Mouse (Mus musculus) heart, adult 11 months (tissue): ENCODE data around the gene Spef1.

Experiments used
- DNase-seq: peaks from one replicate; pipeline ENCODE4 v3.0.0; 2022

The Spef1 gene

DNA sequence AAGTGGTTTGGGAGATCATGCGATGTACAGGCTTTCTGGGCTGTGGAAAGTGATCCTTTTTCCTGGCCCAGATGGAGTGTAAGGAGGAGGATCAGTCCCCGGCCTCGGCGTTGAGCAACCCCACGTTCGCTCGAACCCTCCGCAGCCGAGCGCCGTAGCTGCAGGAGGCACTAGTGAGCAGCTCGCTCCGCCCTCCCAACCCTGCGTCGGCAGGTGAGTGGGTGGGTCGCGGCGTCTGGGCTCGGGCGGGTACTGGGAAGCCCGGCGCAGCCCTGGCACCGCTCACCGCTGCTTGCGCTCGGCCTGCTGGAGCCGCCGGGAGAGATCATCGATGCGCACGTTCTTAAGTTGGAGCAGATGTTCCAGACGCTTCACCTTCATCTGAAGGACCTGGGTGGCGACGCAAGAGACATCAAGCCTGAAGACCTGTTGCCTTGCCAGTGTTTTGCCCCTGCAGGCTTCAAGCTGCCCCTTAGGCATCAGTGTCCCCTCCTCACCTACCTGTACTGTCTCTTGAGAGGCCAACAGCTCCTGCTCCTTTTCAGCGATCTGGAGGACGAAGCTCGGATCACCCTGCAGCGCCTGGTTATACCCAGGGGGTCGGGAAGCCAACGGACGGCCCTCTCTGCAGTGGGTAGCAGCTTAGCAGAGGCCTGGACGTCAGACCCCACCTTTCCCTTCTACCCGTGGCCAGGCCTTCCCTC lies 15.5 kb downstream of the Spef1 start:
- peak; percentile 97 for DNase-seq

GRCm38 (mm10) chr2:131170936-131171335 lies 16.1 kb downstream of the Spef1 start:
- DNase-seq: no peak

- no peak for DNase-seq
Measured at GRCm38 (mm10) chr2:131168914-131169313, 18.2 kb downstream of the Spef1 start.

GRCm38 (mm10) chr2:131167984-131168383 lies 19.1 kb downstream of the Spef1 start:
- no peak for DNase-seq

GRCm38 (mm10) chr2:131166172-131166571 lies 20.9 kb downstream of the Spef1 start:
- no peak for DNase-seq

DNA sequence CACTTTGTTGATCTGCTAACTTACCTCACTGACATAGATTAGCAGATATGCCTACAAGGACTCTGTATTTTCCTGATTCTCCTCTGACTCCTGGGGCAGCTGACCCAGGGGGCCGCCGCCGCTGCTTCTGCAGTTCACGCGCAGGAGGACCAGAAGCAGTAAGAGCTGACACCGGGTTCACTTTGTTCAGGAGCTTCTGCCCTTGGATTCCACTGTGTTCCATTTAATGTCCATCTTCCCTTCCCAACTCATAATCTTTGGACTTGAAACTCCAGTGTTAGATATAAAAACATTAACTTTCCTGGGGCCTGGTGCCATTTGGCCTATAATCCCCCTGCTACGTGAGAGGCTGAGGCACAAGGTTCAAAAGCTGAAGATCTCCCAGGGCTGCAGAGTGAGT lies 23.2 kb downstream of the Spef1 start:
- DNase-seq: peak; percentile 77

- DNase-seq: peak; percentile 91
Measured at GRCm38 (mm10) chr2:131160671-131161111, 26.4 kb downstream of the Spef1 start.

DNA sequence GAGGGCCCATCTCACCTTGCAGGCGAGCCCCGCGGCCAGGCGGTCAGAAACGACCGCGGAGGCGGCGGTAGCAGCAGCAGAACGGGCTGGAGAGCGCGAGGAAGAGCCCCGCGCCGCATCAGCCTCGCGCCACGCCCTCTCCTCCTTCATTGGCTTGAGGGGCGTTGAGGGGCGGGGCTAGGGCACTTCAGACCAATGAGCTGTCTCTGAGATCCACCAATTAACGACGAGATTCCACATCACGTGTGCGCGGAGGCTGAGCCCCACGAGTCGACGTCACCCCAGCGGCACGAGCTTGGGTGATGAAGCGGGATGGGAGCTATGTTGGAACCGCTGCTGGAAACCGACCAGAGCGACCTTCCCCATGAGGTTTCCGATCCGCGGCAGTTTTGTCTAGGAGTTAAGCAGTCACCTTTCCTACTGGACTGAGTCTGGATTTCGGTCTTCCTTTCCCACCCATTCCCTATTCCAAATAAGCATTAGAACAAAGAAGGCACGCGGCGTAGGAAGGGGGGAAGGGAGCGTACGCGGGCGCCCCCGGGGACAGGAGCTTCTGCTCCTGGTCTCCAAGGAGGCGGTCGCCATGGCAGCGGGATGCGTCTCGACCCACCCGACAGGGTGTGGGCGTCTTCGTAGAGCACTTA lies 27.0 kb downstream of the Spef1 start, which contains the start of gene 1700037H04Rik:
Gene 1700037H04Rik (minus strand): TSS at position 144 of the 644 bp plus-strand sequence.
- DNase-seq: peak; percentile 100

- DNase-seq: no peak
Measured at GRCm38 (mm10) chr2:131159491-131159910, 27.6 kb downstream of the Spef1 start.

DNA sequence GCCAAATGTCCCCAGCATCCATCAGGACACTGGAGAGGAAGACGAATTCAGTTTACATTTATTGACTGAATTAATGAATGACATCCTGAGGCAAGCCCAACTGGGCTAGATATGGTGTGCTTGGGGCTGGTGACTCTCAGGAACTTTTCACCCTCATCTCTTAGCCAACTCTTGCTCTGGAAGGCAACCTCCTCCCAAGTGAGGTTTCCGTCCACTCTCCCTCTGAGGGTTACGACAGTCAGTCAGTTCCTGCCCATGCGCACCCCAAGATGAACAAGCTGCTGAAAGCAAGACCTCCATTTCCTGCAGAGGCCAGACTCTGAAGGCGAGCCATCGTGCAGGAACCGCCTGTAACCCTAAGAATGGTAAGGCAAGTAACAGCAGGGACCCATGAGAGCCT lies 30.1 kb downstream of the Spef1 start:
- DNase-seq: no peak

DNA sequence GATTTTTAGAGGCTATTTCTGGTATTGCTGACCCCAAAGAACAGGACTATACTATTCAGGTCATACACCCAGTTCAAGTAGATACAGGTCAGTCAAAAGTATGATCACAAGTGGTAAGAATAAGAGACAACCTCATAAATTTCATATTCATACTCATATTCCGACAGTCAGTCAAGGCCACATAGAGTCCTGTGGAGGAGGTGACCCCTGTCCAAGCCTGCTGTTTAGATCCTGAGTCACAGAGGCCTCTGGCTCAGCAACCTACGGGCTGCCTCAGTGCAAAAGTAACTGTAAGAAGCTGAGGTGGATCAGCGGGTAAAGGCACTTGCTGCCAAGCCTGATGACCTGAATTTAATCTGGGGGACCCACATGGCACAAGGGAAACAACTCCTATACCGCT lies 33.0 kb downstream of the Spef1 start:
- no peak for DNase-seq

DNA sequence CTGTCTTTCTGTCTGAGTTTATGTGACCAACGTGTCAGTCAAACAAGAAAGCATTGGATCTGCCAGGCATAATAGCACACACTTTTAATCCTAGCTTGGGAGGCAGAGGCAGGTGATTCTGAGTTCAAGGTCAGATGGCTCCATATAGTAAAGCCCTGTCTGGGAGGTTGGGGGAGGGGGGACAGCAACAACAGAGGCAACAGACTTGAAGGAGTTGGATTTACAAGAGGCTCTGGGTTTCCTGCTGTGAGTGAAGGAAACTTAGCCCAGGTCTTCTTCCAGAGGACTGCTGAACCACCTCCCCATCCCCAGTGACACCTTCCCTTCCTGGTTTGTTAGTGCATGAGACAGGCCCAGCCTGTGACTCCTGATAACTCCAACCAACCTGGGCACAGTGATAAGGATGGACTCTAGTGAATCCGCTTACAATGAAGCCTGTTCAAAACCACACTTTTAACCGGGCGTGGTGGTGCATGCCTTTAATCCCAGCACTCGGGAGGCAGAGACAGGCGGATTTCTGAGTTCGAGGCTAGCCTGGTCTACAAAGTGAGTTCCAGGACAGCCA lies 34.8 kb downstream of the Spef1 start:
- DNase-seq: no peak

GRCm38 (mm10) chr2:131149254-131149578 lies 37.9 kb downstream of the Spef1 start:
- DNase-seq: peak; percentile 88

DNA sequence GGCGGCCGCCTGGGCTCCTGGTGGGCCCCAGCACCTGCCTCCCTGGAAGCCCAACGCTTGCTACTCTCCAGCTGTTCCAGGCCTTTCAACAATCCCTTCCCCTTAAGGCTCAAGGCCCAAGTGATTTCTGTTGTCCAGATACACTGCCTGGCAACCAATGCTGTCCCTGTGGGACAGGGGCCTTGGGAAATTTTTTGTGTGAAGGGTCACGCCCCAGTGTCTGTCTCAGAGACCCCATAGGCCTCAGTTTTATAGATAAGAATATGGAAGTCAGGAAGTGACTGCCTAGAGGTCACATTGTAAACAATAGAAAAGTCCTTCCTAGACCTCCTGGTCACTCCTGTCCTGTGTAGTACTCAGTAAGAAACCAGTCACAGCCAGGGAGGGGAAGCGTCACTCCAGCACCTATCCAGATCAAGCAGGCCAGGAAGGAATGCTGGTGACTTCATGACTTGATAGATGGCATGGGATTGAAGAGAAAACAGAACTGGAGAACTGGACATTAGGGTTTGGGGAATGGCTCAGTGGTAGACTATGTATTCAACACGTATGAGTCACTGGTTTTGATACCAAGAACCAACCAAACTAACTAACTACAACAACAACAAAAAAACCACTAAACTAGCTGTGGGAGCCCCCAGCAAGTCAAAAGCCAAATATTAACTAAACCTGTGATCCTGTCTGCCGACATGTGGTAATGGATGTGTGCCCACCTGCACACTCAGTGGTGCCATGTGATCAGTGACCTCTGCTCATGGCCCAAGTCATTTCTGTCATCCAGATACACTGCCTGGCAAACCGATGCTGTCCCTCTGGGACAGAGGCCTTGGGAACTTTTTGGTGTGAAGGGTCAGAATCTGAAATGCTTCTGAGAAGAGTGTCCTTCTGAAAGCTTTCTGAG lies 38.5 kb downstream of the Spef1 start:
- DNase-seq: peak; percentile 93

DNA sequence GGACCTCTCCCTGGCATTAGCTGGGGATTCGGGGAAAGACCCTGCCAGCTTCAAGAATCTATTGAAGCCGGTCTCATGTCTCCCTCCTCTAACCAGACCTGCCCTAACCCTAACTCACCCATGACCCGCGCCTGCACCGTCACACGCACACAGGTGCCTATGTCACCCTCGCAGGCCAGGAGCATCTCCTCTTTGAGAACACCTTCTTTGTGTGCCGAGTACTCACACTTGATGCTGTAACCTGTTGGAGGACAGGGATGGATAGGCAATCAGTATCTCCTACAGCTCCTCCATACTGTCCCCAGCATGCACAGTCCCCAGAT lies 40.1 kb downstream of the Spef1 start:
- no peak for DNase-seq

DNA sequence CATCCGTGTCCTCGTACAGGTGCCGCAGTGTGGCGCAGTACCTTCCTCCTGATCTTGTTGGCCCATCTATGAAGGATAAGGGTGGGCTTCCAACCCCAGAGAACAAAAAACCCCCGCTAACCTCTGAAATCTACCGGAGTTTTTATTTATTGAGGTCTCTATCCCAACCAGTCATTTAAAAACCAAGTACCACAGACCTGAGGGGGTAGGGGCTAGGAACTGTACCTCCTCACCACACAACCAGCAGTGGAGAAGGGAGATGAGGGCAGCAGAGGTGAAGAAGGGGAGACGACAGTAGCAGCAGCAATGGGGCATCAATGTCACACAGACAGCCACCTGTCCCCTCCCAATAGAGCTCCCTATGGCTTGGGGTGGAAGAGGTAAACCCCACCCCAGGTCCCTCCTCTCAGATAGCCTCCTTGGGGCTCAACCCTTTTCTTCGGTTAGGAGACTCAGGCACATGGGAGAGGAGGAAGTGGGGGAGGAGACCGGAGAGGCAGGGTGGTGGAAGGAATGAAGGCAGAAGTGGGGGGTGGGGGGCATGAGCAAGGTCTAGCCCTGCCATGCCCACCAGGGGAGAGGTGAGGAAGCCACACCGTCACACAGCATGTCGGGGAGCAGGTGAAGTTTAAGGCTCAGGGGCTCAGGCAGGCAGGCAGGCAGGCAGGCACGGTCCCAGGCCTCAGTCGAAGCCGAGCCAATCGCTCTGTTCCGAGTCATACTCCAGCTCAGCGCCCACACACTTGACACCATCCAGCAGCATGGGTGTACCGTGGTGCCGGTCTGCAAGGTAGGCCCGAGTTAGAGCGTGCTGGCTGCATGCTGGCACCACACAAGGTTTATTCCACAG lies 40.7 kb downstream of the Spef1 start:
- DNase-seq: peak; percentile 93

DNA sequence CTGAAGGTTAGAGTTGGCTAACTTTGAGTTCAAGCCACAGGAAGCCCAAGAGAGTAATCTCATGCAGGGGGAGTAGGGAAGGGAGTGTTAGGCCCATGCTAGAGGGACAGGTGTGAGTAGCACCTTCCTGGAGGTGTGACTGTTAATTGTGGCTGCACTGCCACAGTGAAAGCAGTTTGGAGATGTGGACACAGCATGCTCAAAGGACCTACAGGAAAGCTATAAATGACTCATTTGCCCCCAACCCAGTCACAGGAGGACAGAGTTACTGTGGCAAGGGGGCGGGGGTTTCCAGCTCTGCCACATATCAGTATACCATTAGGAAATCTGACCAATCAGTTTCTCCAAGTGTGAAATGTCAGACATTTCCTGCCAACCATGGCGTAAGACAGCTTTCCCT lies 41.5 kb downstream of the Spef1 start:
- no peak for DNase-seq

- no peak for DNase-seq
Measured at GRCm38 (mm10) chr2:131145121-131145520, 42.0 kb downstream of the Spef1 start.

- peak; percentile 92 for DNase-seq
Measured at GRCm38 (mm10) chr2:131143007-131143780, 43.9 kb downstream of the Spef1 start.

GRCm38 (mm10) chr2:131142592-131142991 lies 44.5 kb downstream of the Spef1 start:
- peak; percentile 98 for DNase-seq

GRCm38 (mm10) chr2:131141336-131141986 lies 45.6 kb downstream of the Spef1 start:
- DNase-seq: peak; percentile 89
